Mouse (Mus musculus) WW6 (cell line): ENCODE results near the gene Ccn6.
"Not testable (repeated sequence)": the region's sequence is repeated elsewhere in the genome, so short reads cannot be mapped to it uniquely, and the experiment has no call there.

Experiments used
- DNase-seq: peaks from one replicate; pipeline ENCODE4 v3.0.0-alpha.2; 2013; ENCODE audit warnings: low read depth, low spot score

Gene Ccn6

GRCm38 (mm10) chr10:39163694-39164093 lies at the start of gene Ccn6:
Gene Ccn6, minus strand, starts transcription at chr10:39163794.
- DNase-seq = no peak

GRCm38 (mm10) chr10:39210031-39210430 lies 46.4 kb upstream of the Ccn6 start:
- DNase-seq = no peak

- DNase-seq = no peak
Measured at GRCm38 (mm10) chr10:39209161-39210025, 45.8 kb upstream of the Ccn6 start.

DNA sequence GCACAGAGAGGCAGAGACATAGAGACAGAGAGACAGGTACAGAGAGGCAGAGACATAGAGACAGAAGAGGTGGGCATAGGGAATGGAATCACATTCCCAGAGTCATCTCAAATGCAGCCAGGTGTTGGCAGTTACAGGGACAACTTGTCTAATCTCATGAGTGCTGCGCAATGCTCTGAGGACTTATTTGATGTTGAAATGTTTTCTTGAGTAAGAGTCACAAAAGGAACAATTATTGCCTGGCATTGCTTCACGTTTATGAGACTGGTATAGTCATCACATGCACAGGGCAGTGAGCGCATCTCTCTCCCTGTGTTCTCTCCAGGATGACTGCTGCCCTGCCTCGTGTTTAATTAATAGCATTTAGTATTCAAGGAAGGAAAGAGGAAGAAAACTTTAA lies 45.1 kb upstream of the Ccn6 start:
- DNase-seq = no peak

DNA sequence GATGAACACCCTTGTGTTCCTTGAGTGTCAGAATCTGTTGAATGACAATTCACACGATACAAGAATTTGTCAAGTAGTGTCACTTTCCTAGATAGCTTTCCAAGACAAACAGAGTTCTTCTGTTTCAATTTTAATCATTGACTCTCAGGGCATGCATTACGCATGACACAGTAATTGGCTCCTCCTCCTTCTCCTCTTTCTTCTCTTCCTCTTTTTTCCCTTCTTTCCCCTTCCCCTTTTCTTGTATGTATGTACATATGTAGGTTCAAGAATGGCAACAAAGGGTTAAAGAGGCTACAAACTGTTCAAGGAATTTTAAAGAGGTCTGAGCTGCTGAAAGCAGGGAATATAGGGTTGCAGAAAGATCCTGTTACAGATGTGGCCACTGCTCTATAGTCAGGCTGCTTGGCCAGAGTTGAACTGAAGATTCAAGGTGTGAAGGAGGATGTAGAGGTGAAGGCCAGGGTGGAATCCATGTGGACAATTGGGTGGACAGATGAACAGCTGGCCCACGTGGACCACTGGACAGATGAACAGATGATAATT lies 43.8 kb upstream of the Ccn6 start:
- no peak for DNase-seq

DNA sequence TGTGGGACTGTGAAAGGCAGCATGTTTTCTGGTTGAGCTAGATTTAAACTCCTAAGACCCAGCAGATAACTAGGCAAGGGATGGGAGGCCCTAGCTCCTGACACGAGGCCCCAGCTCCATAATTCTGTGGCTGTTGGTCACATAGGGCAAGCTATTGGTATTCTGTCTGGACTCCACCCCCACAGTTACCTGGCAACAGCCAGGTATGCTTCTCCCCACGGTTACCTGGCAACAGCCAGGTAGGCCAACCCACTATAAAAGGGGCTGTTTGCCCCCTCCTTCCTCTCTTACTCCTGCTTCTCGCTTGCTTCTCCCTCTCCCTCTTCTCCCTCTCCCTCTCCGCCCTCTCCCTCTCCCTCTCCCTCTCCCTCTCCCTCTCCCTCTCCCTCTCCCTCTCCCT lies 38.9 kb upstream of the Ccn6 start:
- DNase-seq = no peak

GRCm38 (mm10) chr10:39198216-39198615 lies 34.6 kb upstream of the Ccn6 start:
- DNase-seq = not testable (repeated sequence)

DNA sequence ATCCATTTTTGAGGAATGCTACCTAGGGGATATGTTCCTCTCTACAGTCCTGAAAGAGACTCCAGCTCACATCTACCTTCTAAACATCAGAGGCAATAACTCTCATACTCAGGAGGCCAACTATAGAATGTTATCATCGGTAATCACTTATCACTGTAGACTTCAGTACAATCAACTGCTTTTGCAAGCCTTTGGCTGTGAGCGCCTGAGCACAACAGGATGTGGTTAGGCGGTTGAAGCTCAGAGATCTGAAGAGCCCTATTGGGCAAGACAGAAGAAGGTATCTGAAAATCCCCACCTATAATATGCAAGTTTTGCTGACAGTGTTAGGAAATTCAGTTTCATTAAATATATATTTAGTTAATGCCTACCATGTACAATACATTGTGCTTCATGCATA lies 29.1 kb upstream of the Ccn6 start:
- DNase-seq = no peak

DNA sequence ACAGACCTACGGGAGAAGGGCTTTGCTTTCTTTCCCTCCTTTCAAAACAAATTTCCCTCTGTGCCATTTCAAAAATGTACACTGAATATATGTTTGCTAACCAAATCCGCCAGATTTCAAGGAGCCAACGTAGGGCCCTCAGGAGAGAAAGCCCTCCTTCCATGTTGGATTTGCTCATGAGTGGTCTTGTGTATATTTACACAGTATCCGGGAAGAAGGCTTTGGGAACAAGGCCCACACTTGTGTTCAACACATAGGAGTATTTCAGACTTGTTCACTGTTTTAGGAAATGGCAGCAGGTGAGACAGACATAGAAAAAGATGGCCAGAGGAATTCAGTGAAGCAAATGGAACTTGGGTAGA lies 21.9 kb upstream of the Ccn6 start:
- no peak for DNase-seq

GRCm38 (mm10) chr10:39184864-39185544 lies 21.4 kb upstream of the Ccn6 start:
- DNase-seq = no peak

GRCm38 (mm10) chr10:39176981-39177380 lies 13.4 kb upstream of the Ccn6 start:
- DNase-seq = no peak

GRCm38 (mm10) chr10:39173077-39173476 lies 9.5 kb upstream of the Ccn6 start:
- no peak for DNase-seq

DNA sequence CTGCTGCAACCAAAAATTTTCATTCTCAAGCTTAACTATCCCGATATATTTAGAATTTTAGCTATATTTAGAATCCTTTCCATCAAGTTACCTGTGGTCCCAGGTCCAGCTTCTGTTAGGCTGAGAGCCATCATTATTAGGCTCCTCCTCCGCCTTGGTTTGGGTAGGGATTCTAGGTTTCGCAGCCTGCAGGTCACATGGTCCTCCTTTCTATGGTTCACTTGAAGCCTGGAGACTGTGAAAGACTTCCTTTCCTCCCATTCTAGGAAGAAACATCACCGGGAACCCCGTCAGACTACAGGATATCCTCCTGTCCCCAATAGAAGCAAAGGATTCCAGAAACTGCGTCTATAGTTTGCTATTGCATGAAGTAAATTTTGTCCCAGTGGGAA lies 8.9 kb upstream of the Ccn6 start:
- DNase-seq = no peak

- DNase-seq = peak; percentile 46
Measured at GRCm38 (mm10) chr10:39171603-39172539, 8.3 kb upstream of the Ccn6 start.

GRCm38 (mm10) chr10:39171134-39171533 lies 7.5 kb upstream of the Ccn6 start:
- DNase-seq = peak; percentile 70

DNA sequence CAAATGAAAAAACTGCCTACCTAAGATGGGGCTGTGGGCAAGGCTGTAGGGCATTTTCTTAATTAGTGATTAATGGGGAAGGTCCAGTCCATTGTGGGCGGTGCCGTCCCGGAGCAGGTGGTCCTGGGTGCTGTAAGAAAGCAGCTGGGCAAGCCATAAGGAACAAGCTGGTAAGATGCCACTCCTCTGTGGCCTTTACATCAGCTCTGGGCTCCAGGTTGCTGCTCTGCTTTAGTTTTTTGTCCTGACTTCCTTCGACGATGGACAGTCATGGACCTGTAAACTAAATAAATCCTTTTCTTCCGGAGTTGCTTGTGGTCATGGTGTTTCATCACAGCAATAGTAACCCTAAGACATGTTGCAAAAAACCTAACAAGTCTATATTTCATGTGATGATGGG lies 7.1 kb upstream of the Ccn6 start:
- no peak for DNase-seq

DNA sequence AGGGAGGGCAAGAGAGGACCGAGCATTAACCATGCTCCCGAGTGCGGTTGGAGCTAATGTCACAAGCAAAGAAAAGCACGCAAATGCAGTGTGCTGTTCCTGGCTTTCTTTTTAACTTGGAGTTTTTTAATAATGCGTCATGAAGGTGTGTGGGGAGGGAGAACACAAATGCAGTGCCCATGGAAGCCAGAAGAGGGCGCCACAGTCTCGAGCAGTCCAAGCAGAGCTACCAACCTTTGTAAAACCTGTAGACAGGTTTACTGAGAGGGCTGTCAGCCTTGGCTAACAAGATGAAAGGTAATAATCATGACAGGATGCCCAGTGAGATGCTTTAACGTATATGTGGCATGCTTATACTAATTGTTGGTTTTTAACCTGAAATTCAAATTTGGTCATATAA lies 6.6 kb upstream of the Ccn6 start:
- peak; percentile 39 for DNase-seq

GRCm38 (mm10) chr10:39169642-39170041 lies 6.0 kb upstream of the Ccn6 start:
- no peak for DNase-seq

GRCm38 (mm10) chr10:39167611-39168010 lies 4.0 kb upstream of the Ccn6 start:
- DNase-seq = no peak

GRCm38 (mm10) chr10:39165632-39166115 lies 2.1 kb upstream of the Ccn6 start:
- no peak for DNase-seq

DNA sequence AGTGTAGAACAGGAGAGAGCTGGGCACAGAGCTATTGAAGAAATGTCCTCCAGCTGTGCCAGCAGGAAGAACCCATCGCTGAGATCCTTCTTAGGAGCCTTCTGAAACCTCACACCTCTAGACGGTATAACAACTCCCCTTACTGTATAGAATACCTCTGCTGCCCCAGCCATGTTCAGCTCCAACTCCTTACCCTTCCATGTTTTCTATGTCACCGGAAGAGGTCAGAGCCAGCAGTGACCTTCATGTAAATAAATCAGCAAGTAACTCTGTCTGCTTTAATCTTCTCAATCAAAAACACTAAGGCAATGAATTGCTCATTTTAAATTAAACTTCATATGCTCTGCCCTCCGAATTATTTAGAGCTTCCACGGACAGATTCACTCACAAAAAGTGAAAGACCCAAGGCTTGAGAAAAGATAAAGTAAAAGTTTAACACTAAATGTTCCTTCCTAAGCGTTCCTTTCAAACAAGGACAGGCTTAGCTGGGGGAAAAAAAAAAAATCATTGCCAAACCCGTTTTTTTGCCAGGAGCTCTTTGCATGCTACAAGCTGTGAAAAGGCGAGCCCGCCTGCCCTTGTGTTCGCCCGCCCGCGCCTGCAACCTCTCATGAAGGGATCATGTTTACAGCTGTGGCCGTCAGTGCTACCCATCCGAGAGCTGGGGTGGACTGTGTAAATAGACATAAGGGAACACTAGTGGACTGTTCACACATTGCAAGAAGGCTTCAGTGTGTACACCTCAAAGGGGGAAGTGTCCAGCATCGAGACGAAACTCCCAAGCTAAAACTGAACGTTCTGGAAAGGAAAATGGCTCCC lies 719 bp downstream of the Ccn6 start:
- no peak for DNase-seq
